Mouse (Mus musculus): ENCODE results near the gene Notch1.
A peak's percentile ranks its signal among the peaks of the same experiment; 100 is the strongest.

Gene Notch1

DNA sequence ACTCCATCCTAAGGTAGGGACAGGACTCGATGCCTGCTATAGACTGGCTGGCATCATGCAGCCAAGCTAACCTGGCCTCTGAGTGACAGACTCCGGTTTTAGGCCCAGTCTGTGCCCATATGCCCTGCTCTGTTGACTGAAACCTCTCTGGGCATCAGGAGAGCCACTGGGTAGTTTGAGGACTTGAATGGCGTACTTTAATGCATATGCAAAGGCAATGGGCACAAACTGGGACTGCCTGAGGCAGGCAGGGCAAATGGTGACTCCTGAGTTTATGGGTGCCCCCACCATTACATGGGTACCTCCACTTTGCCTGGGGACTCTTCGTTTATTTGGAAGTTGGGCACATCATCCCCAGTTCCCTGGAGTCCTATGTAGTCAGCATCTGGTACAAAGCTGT lies 69.8 kb downstream of the Notch1 start:
- ATAC-seq (ENCODE audit: low TSS enrichment): no peak

DNA sequence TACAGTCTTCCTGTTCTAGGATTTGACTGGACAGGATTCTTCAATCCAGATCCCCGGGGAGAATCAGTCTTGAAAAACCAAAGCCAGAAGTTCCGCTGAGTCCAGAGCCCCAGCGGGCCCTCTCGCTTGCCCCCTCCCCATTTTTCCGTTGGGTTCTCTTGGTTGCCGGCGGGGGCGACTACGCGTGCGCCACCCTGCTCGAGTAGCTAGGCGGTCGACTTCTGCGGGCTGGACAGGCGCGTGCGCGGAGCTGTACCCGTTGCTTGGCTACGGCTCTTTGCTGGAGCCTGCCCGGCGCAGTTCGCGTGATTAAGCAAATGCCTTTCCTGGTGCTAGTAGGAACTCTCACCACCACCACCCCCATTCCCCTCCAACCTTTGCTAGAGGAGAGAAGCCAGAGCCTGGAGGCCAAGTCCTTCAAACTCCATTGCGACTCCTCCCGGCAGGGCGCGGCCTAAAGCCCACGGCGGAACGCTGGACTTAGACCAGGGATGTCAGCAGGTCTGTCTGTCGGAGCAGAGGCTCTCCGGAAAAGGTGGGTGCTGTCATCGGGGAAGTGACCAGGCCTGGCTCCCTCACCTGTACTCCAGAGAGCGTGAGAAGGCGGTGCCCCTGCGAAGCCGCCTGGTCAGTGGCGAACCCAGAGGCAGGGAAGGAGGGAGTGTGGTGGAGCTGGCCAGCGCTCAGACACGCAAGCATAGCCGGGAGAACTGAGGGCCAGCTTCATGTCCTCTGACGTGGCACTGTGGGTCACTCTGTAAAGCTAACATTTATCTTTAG lies 70.6 kb downstream of the Notch1 start:
- ATAC-seq (ENCODE audit: low TSS enrichment): peak; percentile 78

DNA sequence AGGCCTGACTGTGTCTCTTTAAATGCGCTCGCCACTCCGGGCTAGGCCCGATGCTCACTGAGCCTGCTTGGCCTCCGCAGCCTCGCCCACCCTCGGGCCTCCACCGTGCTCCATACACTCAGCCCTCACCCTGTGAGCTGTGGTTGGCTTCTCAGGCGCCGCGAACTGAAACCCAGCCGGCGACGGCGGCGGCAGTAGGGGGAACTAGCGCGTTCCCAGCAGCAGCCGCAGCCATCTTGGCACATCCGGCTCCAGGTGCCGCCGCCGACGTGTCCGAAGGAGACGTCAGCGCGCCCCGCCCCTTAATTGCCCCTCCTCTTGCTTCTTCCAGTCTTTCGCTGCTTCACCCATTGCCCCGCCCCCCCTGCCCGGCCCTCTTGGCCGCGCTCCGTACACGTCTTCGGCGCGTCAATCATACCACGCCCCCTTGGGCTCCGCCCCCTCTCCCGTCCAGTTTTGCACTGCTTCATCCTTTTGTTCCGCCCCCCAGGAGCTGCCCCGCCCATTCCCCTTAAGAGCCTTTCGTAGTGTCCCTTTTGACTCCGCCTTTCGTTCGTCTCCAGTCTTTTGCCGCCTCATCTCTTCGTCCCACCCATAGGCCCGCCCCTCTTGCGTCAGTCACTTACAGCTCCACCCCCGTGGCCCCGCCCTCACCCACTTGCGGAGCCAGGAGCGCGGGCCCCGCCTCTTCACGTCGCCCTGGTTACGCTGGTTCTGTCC lies 71.4 kb downstream of the Notch1 start, which contains the start of gene Sec16a:
TSS of gene Sec16a (minus strand) at position 271 of the 720 bp plus-strand sequence.
- peak; percentile 84 for ATAC-seq (ENCODE audit: low TSS enrichment)

DNA sequence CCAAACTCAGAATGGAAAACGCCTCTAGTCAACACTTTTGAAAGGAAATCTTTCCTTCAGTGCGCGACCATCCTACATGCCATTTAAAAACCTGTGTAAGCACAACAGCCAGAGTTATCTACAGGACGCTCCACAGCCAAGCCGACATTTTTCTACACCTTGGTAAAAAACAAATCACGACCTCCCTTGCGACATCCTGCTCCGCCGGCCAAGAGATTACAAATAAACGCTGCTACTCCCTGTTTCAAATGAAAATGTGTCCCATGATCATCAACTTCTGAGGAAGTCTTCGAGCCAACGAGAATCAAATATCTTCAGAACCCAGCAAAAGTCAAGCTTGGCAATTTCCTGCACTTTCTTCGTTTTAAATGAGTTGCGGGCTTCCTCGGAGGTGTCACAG lies 72.1 kb downstream of the Notch1 start:
- ATAC-seq (ENCODE audit: low TSS enrichment): no peak

DNA sequence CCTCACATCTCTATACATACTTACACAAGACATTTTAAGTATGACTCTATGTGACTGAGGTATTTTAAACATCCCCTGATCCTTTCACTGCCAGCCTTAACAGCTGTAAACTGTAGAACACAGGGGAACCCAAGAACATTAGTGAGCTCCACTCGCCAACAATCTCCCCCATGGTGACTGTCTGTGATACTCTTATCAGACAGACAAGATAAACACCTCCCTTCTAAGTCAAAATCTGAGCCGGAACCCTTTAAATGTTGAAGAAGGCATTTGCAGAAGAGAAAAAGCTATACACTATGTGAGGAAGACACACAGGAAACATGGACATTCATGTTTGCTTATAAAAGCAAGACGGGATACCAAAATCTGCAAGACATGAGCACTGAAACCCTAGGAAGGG lies 72.6 kb downstream of the Notch1 start:
- ATAC-seq (ENCODE audit: low TSS enrichment): no peak

DNA sequence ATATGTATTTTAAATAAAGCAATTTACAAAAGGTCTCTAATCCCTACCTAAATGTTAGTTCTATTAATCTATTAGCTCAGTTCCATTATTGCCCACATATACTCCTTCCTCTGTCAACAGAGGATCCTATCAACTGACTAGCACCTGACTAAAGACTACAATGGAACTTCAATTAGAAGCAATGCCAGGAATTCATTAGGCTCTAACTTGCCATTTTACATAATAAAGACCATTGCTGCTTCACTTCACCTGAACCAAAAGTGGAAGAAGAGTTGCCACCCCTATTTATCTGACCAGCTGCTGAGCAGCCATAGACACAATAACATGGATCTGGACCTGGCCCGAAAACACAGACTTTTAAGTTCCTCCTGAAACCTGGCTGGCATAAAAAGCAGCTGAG lies 73.6 kb downstream of the Notch1 start:
- no peak for ATAC-seq (ENCODE audit: low TSS enrichment)

DNA sequence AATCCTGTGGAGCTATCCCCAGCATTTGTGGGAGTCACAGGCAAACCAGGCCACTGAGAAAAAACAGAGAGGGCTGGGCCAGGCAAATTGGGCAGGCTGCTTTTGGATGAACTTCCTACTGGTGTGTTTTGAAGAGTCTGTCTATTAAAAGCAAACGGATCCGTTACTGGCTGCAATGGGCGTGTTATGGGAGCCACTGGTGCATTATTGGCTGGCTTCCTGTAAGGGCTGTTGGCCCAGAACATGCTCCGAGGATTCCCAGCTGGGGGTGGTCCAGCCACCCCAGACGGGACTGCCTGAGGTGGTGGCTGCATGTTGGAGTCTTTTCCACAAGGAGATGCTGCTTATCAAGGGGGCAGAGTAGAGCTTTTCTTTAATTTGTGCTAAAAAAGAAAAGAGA lies 74.8 kb downstream of the Notch1 start:
- no peak for ATAC-seq (ENCODE audit: low TSS enrichment)

DNA sequence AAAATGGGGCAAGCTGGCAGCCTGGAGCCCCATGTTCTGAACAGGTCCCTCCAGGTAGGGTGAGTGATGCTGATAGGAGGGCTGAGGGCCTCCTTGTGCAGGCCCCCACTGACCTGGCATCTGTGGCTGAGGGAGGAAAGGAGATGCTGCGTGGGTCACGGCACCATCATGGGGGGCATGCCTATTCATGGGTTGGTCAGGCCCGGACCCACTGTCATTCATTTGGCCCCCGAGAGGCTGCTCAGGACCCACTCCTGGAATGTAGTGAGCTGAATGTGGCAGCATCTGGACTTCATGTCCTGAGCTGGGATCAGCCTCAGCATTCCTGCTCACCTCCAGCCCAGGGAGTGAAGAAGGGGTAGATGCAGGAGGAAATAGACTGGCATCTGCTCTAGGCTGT lies 75.2 kb downstream of the Notch1 start:
- no peak for ATAC-seq (ENCODE audit: low TSS enrichment)

DNA sequence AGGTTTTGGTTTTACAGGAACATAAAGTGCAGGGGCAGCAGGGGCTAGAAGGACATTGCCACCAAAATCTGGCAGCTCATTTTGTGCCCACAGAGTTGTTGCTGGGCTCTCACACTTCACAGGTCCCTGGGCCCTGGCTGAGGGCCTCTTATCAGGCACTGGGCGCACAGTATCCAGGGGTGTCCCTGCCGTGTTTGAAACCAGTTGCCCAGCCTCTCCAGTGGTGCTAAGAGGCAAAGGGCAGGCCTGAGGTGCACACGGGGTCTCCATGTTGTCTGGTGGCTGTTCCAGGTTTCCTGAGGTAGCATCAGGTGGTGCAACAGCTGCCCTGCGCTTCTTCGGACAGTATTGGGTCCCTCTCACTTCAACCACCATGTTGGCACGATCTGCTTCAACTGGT lies 76.8 kb downstream of the Notch1 start:
- ATAC-seq (ENCODE audit: low TSS enrichment): no peak

DNA sequence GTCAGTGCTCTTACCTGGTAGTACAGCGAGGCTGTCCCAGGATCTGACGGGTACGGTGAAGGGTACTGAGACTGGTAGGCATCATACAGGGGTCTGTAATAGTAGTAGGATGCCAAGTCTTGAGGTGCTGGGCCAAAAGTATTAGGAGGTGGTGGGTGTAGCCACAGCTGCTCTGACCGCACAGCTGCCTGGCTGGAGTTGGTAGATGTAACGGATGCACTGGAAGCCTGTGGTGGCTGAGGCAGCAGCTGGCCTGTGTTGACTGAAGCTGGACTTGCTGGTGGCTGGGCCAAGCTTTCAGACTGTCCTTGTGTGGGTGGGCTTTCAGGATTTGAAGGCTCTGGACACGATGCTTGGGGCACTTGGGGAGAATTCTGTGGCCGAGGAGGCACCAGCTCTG lies 78.1 kb downstream of the Notch1 start:
- no peak for ATAC-seq (ENCODE audit: low TSS enrichment)

DNA sequence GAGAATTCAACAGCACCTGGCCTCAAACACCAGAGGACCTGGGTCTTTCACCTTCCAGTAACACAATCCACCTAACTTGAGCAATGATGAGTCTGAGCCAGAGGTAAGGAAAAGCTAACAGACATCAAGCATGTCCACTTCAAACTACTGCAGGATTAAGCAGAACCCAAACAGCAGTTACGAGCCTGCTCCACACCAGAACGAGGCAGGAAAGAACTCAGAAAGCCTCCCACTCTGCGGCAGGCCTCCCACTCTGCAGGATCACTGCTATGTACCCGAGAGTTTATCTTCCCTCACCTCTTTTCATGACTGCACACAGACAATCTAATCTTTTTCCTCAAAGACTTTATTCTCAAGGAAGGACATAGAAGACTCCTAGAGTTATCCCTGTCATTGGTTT lies 79.2 kb downstream of the Notch1 start:
- ATAC-seq (ENCODE audit: low TSS enrichment): peak; percentile 87

DNA sequence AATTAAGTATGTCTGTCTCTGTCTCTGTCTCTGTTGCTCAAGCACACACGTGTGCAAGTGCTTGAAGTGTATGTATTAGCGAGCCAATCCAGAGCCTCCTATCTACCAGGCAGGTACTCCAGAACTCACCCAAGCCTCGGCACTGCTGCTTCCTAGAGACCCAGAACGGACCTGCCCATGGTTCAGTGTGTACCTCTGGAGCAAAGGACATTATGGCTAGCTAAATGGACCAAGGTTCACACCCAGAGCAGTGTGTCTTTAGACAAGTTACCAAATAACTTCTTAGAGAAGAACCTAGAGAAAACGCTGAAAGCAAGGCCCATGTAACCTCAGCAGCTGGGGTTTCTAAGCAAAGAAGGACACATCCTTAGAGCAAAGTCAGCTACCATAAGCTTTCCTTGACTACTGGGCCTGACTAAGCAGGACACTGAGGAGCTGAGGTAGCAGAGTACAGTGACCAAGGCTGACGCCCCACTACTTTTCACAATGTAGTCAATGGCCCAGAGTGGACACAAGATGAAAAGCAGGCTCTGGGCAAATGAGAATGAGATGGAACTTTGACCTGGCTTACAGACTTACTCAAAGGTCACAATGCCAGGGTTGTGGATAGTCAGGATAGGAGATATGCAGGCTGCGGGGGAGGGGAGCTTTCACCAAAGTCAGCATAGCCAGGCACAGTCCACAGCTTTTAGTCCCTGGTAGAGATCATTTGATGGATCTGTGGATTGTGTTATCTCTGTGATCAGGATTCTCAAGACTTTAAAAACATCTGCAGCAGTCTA lies 81.5 kb downstream of the Notch1 start:
- ATAC-seq (ENCODE audit: low TSS enrichment): no peak

DNA sequence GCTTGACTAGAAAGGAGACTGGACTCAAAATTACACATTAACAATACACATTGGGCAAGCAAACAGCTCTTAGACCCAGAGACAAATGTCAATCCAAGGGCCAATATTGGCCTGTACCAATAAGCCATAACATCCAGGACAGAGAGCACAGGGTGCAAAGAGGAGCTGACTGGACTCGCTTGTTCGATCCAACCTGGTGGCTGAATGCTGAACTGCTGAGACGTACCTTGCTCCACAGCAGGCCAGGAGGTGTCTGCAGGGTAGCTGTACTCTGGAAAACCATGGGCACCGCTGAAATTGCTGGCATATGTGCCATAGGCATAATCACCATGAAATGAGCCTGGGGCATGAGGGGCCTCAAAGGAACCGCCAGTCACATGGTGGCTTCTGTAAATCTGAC lies 86.6 kb downstream of the Notch1 start:
- ATAC-seq (ENCODE audit: low TSS enrichment): no peak

DNA sequence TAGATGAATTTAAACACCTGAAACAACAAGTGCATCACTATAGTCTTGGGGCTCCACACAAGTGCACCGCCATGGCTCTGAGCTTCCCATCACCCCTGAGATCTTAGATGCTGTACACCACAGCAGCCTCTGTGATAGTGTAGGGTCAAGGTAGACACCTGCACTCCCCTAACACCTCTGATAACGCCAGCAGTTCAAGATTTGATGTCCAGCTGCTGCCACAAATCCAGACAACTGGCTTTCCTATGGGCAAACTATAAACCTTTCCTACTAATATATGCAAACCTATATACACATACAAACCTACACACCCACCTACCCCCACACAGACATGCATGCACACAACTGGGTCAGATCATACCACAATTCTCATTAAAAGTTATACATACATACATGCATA lies 91.9 kb downstream of the Notch1 start:
- no peak for ATAC-seq (ENCODE audit: low TSS enrichment)

DNA sequence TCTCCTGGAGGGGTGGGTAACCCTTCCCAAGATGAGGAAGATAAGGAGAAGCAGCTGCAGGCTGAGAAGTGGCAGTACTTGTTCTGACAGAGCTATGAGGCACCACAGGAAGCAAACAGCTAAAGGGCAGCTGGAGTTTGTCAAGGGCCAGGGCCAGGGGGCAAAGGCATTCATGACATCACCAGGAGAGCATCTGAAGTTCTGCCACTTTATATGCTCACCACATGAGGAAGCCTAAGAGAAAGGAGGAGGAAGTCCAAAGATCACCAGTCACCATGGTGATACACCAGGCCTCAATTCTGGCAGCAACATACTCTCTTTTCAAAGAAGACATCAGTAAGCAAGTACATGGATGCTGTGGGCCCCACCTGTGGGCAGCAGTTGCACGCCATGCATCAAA lies 93.4 kb downstream of the Notch1 start:
- no peak for ATAC-seq (ENCODE audit: low TSS enrichment)

DNA sequence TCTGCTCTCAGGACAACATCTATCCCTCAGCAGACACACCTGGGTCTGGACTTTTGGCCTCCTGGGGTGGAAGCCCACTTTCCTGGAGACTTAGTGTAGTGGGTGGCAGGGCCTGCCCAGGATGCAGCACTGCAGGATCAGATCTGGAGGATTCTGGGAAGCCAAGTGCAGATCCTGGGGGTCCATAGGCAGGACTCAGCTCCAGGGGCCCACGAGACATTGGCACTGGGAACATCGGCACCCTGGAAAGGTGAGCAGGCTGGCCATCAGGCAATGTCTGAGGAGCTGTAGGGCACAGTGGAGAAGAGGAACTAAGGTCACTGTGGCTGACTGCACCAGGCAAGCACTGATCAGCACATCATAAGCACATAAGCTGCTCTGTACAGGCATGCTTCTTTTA lies 94.5 kb downstream of the Notch1 start:
- no peak for ATAC-seq (ENCODE audit: low TSS enrichment)

DNA sequence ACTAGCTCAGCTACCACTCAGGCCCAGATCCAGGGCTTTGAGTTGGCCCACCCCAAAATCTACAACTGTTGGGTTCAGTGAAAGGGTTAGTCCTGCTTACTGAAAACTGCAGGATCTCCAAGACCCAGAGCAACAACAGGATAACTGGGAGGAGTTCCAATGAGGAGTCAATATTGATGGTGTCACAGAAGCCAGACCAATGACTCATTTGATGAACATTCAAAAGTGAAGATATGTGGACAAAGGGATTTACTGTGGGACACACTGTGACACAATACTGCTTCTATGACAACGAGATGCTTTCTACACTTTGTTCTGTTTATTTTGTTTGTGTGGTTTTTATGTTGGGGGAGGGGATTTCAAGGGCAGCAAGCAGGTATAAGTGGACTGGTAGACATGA lies 98.3 kb downstream of the Notch1 start:
- no peak for ATAC-seq (ENCODE audit: low TSS enrichment)

DNA sequence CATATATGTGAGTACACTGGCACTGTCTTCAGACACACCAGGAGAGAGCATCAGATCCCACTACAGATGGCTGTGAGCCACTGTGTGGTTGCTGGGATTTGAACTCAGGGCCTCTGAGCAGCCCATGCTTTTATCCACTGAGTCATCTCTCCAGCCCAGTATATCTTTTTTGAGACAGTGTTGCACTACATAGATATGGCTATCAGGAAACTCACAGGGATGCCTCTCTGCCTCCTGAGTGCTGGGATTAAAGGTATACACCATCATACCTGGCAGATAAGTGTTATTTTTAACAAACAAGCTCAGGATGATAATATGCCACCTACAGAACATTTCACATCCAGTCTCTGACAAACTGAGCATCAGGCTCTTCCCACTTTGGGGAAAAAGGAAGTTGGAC lies 99.4 kb downstream of the Notch1 start:
- no peak for ATAC-seq (ENCODE audit: low TSS enrichment)

DNA sequence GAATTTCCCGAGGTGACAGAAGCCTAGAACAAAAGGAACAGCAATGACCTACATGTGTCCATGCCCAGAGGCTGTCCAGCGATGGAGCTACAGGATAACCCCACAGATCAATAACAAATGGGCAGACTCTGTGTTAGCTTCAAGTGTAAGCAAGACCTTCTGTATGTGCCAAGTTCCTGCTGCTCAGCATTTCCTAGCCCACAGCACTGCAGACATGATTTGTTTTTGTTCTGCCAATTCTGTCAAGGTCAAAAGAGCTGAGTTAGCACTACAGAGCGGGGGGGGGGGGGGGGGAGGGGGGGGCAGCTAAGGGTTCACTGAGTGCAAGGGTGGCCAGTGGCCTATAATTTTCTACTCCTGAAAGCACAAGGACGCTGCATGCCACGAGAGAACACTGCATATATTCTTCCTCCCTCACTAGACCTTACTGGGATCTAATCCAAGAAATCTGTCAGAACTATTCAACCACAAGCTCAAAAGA lies 105.5 kb downstream of the Notch1 start:
- ATAC-seq (ENCODE audit: low TSS enrichment): peak; percentile 21; the same call in 1 of the 2 replicates

DNA sequence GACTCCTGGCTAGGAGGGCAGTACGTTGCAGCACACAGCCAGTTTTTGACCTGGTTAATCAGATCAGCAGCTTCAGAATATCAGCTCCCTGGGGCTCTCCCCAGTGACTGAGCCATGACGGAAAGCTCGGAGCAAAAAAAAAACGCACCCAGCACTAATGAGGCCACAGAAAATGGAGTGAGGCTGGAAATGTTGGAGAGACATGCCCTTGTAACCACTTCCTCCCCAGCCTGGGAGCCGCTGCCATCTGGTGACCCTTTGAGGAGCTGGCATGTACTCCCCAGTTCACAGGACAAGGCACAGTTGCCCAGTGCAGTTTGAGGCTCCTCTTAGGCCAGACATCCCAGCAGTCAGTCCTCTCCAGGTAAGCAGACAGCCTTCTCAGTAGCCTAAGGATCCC lies 106.4 kb downstream of the Notch1 start:
- ATAC-seq (ENCODE audit: low TSS enrichment): no peak

DNA sequence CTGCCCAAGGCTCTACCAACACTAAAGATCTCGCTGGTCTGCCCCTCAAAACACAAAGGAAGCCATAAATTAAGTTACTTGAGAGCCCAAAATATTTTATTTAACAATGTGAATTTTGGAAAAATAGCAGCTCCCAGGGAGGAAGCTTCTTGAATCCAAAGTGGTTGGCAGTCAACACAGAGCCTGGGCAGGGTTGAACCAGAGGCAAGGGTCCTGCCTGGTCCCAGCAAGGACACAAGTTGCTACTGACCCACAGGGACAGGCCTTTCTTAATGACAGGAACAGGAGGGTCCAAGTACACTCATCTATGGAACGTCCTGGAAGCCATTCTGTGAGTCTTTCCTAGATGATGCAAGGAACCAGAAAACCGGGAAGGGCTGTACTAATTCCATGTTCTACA lies 107.1 kb downstream of the Notch1 start:
- ATAC-seq (ENCODE audit: low TSS enrichment): no peak

DNA sequence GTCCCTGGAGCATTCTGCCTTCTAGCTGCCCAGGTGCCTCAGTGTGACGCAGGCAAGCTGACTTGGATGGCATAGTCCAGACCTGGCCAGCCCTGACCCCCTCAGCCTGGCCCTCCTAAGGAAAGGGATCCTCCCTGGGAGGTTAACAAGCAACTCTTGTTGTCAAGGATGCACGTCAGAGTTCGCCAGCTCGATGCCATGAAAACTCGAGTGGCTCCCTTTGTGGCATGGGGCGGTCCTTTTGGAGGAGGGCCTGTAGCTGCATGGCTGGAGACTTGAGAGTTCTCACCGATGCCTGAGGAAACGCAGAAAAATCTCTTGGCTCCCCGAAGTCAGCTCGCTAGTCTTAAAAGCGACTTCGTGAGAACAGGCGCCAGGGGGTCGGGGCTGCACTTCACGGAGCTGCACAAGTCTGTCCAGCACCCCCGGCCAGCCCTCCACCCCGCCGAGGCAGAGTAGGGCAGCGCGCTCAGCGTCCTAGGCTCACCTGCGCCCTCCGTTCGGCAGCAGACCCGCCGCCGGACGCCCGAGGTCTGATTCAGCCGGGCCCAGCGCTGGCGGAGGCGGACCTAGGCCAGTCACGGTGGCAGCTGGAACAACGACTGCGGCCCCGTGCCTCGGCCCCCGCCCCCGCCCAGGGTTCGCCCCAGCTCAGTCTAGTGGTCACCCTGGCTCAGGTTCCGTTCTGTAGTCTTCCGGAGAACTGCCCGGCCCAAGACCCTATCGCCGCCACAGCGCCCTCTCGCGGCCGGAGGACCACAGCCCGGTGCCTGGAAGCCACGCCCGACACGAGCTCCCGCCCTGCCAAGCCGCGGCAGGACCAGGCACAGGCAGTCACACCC lies 107.7 kb downstream of the Notch1 start, which contains the start of gene Inpp5e:
TSS of gene Inpp5e (minus strand) at position 689 of the 842 bp plus-strand sequence.
- ATAC-seq (ENCODE audit: low TSS enrichment): peak; percentile 89

Measured in frontal cortex, adult (tissue).